Mouse (Mus musculus): ENCODE data around the gene Abat. TPM values are rescaled to one million over a fixed set of nuclear protein-coding genes. Genes with fewer than 3 reads are reported as not detected.

Gene Abat
- total RNA-seq, 4 experiments from 2014 or later = 88.1 to 157 (median 111) TPM

DNA sequence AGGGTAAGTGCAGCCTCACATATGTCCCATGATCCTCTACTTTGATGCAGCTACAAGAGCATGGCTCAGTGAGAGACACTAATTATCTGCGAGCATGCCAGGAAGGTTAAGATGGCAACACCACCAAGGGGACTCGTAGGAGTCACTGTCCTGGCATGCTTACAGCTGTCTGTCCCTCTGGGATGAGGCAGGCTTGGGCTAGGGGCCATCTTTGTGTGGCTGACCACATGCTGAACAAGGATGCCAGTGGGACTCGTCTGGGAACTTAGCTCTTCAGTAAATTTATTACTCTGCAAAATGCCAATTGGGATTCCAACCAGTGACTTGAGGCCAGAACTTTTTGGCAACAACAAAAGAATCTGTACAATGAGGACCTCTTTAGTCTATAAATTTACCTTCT is 62.9 kb downstream of the Abat start:
- no peak for DNase-seq

DNA sequence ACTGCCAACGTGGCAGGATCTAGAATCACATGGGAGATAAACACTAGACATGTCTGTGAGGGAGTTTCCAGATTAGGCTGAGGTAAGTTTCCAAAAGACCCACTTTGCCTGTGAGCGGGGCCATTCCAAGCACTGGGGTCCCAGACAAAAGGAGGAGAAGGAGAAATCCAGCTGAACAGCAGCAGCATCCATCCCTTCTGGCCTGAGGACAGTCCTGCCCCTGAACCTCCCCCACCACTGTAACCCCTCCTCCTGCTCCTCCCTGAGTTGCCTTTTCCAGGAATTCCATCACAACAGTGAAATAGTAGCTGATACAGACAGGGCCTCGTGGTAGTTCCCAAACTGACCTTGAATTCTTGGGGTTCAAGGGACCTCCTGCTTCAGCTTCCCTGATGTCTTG is 63.7 kb downstream of the Abat start:
- DNase-seq = no peak

DNA sequence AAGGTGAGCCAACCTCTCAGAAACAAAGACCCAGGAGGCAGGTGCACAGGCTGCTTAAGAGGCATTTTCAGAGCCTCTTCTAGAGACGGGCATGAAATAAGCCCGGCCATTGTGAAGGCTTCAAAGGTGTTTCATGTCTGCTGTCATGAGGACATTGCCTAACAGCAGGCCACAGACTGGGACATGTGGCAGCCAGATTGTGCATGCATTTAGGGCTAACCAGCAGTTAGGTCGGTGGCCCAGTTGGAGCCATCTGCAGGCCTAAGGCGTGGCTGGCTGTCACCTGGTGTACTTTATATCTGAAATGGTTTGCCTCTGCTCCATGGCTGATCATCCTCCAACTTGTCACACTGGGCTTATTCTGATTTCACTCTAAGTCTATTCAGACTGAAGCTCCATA is 65.1 kb downstream of the Abat start:
- DNase-seq = no peak

DNA sequence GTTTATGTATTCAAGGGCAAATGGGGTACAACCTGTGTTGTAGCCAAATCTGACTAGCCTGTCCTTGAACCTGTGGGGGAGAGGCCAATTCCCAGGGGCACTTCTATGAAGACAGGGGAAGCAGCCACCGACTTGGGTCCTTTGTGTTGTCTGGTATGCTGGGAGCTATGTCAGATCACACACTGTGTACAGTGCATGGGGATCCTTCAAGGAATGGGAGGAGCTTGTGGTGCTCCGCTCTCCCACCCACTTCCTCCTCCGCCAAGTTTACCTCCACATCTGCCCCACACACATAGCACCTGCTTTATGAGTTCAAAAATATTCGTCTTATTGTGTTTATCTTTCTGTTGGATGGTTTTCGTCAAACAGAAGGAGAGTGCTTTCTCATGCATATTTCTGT is 66.3 kb downstream of the Abat start:
- no peak for DNase-seq

DNA sequence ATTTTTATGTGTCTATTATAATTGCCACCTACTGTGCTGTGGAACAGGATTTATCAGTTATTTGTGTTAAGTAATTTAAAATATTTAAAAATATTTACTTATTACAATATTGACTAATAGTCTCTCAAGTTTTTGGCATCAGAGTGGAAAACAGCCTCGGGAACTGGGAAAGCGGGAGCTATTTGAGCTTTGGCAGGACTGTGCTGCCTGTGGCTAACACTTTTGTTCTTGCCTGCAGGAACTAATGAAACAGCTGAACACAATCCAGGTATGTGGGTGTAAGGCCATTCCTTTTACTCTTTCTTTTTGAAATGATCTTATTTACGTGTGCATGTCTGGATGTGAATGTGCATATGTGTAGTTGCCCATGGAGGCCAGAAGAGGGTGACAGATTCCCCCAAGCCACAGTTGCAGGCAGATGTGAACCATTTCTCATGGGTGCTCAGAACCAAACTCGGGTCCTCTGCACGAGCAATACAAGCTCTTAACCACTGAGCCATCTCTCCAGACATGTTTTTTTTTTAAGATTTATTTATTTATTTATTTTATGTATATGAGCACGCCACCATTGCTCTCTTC is 68.5 kb downstream of the Abat start:
- DNase-seq = no peak

DNA sequence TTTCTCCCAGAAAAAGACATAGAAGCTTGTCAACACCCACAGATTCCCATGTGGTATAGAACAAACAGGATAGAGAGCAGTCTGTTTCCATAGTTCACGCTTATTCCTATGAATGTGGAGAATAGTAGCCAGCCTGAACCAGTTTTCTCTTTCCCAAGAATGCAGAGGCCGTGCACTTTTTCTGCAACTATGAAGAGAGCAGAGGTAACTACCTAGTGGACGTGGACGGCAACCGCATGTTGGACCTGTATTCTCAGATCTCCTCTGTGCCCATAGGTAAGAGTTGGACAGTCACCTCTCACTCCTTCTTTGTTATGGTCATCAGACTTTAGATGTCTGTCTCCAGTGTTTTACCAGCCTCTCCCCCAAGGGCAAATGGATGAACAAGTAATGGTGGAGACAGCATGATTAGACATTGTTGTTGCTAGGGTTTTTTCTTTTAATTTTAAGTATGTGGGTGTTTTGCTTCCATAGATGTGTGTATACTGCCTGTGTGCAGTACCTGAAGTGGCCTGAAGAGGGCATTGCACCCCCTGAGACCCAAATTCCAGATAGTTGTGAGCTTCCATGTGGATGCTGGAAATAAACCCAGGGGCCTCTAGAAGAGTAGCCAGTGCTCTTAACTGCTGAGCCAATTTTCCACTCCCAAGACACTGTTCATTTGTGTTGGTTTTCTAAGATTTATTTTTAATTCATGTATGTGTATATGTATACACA is 69.5 kb downstream of the Abat start:
- DNase-seq = no peak

DNA sequence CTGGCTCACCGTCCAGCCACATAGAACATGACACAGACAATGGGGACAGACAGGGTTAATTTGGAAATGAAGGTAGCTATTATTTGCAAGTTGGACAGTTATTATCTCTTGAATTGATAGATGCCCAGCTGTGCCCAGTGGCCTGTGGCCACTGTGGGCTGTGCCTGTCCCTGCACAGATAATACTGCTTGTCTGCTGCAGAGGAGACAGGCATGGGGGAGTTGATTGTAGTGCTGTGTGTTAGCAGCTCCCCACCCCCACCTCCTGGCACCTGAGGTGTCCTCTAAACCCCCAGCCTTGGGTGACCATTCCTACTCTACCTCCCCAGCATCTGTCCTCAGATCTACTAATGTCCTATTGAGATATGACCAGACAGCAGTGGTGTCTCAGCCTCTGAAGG is 71.0 kb downstream of the Abat start:
- DNase-seq = no peak

DNA sequence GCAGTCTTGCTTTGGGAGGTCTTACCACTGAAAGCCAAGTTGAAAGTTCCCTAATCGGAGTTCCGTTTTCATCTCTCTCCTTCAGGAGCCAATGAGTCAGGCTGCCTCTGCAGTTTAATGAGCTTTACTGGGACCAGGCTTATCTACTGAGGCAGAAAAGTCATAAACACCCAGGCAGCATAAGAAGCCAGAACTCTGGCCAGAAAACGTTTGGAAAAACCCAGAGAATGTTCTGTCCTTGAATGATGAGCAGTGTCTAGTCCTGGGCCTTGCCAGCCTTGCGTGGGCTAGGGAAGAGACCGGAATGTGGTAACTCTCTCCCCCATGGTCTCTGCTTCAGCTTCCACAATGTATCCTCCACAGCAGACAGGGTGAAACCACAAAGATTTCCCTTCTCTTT is 71.8 kb downstream of the Abat start:
- no peak for DNase-seq

DNA sequence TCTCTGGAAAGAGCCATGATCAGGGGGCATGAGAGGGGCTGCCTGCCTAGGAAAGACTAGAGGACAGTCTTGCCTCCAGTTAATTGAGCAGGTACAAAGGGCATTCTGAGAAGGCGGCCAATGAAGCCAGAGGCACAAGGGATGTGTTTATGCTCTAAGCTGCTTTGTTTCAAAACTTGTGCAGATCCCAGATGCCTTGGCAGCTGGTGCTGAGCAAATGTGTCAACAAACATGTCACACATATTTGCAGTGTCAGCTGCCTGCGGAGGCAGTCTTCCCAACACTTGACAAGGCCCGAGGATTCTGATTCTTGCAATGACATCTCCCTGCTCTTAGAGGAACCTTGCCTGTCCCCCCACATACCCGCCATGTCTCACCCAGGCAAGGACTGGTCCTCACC is 82.2 kb downstream of the Abat start:
- DNase-seq = no peak

DNA sequence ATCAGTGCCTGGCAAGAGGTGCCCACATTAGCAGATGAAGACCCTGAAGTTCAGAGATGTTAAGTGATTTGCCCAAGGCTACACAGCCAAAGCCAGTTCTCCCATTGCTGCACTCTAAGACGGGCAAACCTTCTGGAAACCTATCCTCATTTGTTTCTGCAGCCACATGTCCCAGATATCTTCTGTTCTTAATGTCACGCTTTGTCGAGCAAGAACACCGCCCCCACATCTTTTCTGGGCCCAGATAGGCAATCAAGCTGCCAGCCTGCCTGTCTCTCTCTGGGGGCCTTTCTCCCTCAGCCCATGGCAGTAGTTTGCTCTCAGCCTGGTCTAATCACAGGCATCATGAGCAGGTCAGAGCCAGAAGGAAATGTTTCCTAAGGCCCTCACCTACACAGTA is 83.1 kb downstream of the Abat start:
- DNase-seq = no peak

DNA sequence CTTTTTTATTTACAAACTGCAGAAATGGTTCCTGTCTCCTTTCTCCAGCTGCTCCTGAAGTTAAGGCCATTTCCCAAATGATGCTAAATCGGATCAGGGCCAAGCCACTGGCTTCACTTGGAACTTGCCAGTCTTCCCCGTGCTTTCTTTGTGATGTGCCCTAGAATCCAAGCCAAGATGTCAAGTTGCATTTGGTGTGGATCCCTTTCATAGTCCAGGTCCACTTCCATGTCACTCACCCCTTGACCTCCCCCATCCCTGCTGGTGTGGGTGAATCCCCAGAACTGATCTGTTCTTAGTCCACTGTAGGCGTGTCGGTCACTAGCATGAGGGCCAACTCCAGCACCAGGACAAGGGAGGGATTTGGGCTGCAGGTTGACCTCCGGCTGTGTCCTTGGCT is 84.3 kb downstream of the Abat start:
- no peak for DNase-seq

DNA sequence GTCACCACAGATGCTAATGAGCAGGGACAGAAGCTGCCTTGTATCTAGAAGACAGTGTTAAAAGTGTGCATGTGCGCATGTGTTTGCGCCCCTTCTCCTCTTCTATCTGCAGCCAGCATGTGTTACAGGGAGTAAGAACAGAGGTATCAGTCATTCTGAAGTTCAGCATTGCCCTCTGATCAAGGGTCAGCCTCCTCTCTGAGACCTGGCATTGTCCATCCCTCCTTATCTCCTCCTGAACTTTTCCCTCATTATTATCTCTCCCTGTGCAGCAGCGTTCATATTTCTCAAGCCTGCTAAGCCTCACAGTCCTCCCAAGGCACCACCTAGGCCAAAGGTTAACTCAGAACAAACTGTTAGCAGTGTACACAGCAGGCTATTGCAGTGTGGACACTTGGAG is 90.6 kb downstream of the Abat start:
- DNase-seq = no peak

DNA sequence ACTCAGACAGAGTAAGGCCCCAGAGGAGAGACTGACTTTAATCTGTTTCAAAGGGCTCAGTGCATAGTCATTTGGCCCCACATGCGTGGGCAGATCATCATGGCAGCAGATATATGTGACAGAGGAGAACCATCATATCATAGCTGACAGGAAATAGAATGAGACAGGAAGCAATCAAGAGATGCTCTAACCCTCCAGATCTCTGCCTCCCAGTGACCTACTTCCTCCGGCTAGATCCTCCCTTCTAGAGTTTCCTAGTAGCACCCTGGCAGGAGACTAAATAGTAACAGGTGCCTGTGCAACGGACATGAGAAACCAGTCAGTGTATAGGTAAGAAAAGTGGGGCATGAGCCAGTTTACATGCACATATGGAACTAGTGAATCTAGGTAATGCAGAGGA is 97.2 kb downstream of the Abat start:
- DNase-seq = no peak

DNA sequence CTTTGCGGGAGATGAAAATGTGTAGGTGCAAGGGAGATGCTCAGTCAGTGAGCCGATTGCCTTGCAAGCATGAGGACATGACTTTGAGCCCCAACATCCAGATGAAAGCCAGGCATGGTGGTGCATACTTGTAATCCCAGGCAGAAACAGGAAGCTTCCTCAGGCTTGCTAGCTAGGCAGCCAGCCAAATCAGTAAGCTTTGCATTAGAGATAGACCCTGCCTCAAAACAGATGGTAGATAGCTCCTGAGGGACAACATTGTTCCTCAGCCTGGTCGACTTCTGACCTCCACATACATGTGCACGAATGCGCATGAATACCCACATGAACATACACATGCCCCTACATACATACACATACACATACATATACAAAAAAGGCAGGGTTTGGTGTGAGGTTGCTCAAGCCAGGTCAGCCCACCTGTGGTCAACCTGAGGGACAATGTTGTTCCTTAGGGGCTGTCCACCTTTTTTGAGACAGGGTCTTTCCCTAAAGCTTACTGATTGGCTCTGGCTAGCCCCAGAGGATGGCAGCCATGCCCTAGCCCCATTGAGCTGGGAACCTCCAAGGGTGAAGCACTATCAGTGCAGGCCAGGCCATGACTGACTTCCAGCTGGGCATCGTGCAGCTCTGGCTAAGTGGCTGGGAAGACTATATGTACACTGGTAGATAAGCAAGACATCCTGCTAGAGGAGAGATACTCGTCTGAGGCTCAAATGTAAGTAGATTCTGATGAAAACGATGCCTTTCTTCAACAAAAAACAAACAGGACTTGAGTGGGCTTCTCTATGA is 99.2 kb downstream of the Abat start:
- DNase-seq = no peak

DNA sequence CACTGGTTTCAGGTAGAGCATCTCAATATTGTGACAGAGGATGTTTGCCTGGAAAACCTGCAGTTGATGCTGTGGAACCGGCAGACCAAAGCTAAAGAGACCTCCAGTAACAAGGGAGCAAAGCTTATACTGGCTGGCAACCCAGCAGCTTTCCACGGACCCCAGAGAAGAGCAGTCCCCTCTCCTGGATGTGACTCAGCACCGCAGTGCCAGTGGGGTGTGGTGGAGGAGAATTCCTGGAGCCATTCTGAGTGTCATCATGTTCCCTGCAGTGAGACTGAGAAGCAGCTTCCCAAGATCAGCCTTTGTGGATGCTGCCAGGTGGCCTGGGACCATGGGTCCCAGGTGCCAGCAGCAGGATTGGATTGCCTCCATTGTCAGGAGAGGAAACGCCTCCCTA is 99.8 kb downstream of the Abat start:
- DNase-seq = no peak

DNA sequence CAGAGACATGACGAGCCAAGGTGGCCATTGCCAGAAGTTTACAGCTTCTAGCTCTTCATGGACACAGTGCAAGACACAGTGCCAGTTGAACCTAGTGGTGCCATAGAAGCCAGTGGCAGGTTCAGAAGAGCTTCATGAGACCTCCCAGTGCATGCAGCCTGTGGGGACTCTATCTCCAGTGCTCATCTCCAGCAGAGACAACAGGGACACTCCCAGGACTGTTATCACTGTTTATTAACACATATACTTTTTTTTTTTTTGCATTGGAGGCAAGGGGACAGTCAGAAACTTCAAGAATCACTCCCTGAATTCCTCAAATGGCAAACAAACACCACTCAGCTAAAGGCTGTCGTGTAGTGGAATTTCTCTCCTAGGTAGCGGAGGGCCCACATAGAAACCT is 100.2 kb downstream of the Abat start:
- DNase-seq = no peak

DNA sequence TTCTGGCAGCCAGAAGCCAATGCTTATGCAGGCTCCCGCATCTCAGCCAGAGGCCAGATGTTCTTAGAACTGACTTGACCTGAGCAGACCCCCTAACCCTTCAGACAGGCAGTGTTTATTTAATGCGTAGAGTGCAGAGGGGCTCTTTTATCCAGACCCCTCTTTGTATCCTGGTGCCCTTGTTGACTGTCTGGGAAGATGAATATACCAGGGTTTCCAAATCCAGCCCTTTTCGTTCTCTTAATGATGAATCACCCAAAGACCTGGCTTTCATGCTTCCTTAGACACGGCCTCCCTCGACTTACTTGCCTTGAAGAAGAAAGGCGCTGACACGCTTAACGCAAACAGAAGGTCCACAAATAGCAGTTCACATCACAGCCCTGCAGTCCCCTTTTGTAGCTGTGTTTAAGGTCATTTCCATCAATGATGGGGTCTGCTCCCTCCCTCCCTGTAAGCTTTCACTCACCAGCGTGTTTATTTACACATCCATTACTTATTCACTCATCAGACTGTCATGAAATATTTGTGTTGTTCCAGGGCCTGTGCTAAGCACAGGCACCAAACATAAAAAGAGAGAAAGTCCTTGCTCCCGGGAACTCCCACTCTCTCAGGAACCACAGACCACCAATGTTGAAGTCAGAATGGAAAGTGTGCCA is 106.6 kb downstream of the Abat start:
- DNase-seq = no peak

DNA sequence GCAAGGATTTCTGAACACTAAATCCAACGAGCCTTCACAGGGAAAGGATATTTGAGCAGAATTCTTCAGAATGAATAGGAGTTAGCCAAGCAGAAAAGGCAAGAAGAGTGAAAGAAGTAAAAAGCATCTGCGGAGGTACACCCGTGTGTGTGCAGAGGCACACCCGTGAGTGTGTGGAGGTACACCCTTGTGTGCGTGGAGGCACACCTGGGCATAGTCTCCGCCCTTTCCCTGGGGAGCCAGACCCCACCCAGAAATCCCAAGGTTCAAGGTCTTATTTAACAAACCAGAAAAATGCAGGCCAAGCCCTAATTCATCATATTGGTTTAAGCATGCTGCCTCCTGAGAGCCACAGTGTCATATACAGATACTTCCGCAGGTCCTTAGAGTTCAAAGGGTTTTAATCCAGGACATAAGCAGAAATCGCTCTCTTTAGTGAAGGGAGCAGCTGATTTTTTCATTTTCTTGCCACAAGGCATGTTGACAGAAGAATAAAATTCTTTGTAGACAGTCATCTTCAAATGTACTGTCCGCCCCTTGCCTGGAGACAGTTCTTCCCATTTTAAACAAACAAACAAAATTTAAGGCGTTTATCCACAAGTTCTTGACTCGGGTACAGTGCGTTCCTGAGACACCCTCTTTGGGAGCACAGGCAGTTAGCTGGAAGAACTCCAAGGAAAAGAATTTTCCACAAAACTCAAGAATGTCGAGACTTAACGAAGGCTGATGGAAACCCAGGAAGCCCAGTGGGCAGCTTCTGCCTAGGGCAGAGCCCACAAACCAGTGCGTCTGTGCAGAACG is 107.3 kb downstream of the Abat start:
- DNase-seq = no peak

DNA sequence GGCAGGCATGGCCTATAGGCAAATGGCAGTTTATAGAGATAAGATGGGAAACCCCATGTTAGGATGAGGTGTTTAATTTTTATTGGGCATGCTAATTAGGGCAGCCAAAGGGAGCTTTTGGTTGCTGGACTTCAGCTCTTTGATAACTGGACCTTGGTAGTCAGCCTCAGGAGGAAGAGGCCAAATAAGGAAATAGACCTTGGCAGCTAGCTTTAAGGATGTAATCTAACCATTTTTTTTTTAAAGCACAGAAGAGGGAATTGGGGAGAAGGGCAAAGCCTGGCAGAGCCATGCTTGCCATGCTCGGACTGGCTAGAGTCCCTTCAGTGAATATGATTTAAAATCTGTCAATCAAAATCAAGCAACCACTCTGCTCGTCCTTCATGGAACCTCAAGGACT is 117.2 kb downstream of the Abat start:
- DNase-seq = no peak

DNA sequence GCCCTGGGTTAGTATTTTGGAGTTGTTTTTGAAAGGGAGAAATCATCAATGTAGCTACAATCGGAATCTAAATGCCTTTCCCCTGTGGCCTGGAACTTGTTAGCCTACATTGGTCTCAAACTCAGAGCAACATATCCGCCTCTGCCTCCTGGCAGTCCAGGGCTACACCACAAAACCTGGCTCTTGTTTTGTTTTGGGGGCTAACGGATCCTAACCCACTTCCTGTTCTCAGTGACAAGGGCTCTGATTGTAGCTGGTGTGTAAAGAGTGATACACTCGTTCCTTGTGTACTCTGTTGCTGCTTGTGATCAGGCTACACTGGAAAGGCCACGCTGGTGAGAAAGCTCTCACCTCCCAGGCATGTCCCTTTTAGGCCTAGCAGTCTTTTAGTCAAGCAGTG is 118.2 kb downstream of the Abat start:
- no peak for DNase-seq

DNA sequence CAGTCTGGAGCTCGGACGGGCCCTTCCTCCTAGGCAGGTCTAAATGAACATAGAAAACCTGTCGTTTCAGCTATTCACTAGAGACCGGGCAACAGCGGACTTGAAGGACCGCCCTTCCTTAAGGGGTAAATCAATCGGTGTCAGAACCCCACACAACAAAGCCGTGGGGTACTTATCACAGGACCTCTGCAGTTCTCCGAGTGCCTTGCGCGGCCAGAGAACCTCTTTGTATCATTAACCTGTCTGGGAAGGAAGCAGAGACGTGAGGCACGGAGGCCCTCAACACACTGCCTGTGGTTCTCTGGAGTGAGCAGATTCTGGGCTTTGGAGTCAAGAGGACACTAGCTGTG is 123.6 kb downstream of the Abat start:
- DNase-seq = no peak

DNA sequence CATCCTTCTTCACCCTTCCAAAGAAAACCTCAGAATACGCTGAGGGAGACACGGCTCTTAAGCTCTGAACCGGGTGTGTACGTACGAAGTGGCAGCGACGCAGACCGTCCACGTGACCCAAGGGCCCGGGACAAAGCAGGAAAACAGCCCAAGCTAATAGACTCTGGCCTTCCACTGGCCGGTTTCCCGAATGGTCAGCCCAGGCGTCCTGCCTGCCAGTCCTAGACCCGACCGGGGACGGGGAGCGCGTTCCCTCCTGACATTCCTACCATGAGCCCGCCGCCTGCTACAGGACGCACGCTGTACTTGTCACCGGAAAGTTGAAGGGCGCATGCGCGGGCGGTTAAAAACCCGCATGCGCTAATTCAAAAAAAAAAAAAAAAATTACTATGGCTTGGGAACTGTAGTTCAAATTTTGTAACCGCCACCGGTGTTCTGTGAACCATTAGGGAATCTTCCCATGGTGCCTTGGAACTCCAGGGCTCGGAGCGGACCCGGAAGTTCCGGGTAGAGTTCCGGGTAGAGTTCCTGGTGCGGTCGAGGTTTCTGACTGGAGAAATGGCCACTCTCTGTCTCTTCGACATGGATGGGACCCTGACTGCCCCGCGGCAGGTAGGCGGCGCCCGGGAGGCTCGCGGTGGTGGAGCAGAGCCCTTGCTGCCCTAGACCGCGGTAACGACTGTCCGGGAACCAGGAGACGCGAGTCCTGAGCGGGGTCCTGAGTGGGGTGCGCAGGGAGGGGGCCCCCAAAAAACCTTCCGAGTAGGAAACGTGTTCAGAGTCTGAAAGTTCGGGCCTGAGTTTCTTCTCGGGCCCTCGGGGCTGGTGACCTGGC is 124.2 kb downstream of the Abat start, which contains the start of the genes Pmm2 and Tmem186:
Gene Pmm2, plus strand, starts transcription at position 458 of the 835 bp plus-strand sequence.
Gene Tmem186, minus strand, starts transcription at position 496 of the 835 bp plus-strand sequence.
- DNase-seq = peak; percentile 81

Data from adrenal gland, adult 8-10 months (tissue).